Mouse (Mus musculus) neural tube, embryonic 11.5 days (tissue): Measurements from ENCODE around the gene Parp2. TPM values are rescaled to one million over a fixed set of nuclear protein-coding genes. Genes with fewer than 3 reads are reported as not detected.

Experiments
- ATAC-seq: fragments of 200-750 bp; cut with Nextera tagmentation; 2 replicates; pipeline ENCODE4 v1.8.0; 2017; ENCODE audit warnings: moderate number of reproducible peaks, mild to moderate bottlenecking, moderate TSS enrichment, moderate library complexity; ENCODE audit not compliant: insufficient read depth, low FRiP score, low TSS enrichment
- DNase-seq: peaks from one replicate; pipeline ENCODE4 v3.0.0-alpha.2; 2015; ENCODE audit warnings: low spot score
- H3K27ac ChIP-seq: fragments of 300-500 bp; sonication (generic); 2 replicates; pipeline ENCODE4 v1.5.1; 2014; ENCODE audit warnings: low read depth, mild to moderate bottlenecking, low read length
- H3K27me3 ChIP-seq: fragments of 300-500 bp; sonication (generic); 2 replicates; pipeline ENCODE4 v1.6.1; 2014; ENCODE audit warnings: mild to moderate bottlenecking, low read length, mixed read lengths; ENCODE audit not compliant: control insufficient read depth, insufficient read depth
- H3K36me3 ChIP-seq: fragments of 300-500 bp; sonication (generic); 2 replicates; pipeline ENCODE4 v1.6.1; 2014; ENCODE audit warnings: mild to moderate bottlenecking, low read length, moderate library complexity, mixed read lengths; ENCODE audit not compliant: control insufficient read depth, insufficient read depth
- H3K4me1 ChIP-seq: fragments of 300-500 bp; sonication (generic); 2 replicates; pipeline ENCODE4 v1.6.1; 2014; ENCODE audit warnings: low read length, mixed read lengths; ENCODE audit not compliant: control insufficient read depth, insufficient read depth
- H3K4me2 ChIP-seq: fragments of 300-500 bp; sonication (generic); 2 replicates; pipeline ENCODE4 v1.6.1; 2014; ENCODE audit warnings: low read depth, mild to moderate bottlenecking, moderate library complexity
- H3K4me3 ChIP-seq: fragments of 300-500 bp; sonication (generic); 2 replicates; pipeline ENCODE4 v1.5.1; 2014; ENCODE audit warnings: low read depth, low read length
- H3K9ac ChIP-seq: fragments of 300-500 bp; sonication (generic); 2 replicates; pipeline ENCODE4 v1.6.1; 2014; ENCODE audit warnings: mild to moderate bottlenecking, low read length
- H3K9me3 ChIP-seq: fragments of 300-500 bp; sonication (generic); 2 replicates; pipeline ENCODE4 v1.6.1; 2016; ENCODE audit warnings: low read length; ENCODE audit not compliant: control insufficient read depth
- WGBS: fragments of 180-500 bp; shearing (Covaris S2); extraction: QIAGEN DNeasy Blood & Tissue Kit; methylation state at CpG from one replicate; pipeline ENCODE4 v1.1.7; 2014; 5-methylcytosine and 5-hydroxymethylcytosine counted together
- polyA plus RNA-seq: library from polyadenylated mRNA; unstranded; fragments of >200 nt; fragmentation: Nextera tagmentation; extraction: Ambion mirVana; gene quantifications from 2 replicates; pipeline ENCODE4 v1.2.1, GENCODE M21; 2014

Gene Parp2
- polyA plus RNA-seq, 1 experiment from 2014 or later = 65.2 TPM

DNA sequence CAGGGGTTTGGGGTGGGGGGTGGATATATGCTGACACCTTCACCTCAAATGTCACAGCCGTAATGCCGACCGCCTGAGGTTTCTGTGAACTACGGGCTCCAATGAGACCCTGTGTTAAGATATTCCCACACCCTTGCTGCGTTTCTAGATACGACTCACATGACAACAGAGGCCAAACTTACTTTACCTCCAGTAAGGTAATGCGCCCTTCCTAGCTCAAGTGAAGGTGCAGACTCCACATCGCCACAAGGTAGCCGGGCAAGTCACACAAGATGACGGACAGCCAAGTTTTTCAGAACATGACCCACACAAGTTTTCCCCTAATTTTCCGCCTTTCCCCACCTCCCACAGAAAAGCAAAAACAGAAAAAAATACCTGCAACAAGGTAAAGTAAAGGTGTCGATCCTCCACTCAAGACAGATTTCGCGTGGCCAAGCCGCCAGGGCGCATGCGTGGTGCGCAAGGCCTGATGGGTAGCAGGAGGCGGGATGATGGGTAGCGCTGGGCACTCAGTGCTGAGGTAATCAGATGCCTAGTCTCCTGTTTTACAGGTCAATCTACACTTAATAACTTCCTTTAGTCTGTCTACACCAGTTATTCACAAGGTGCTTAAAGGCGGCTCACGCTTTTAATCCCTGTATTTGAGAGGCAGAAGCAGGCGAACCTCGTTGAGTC is 12.2 kb upstream of the Parp2 start:
- no peaks in the 10 kb centered on the region for H3K4me1 ChIP-seq
- no peak overlapping the region for H3K4me3 ChIP-seq
- no peak overlapping the region for H3K27ac ChIP-seq
- no peak for DNase-seq
- no peak overlapping the region for H3K4me2 ChIP-seq
- H3K9me3 ChIP-seq = no peaks in the 10 kb centered on the region
- no peaks in the 10 kb centered on the region for H3K36me3 ChIP-seq
- H3K9ac ChIP-seq = no peak overlapping the region
- ATAC-seq = no peak
- H3K27me3 ChIP-seq = no peaks in the 10 kb centered on the region
- WGBS = 93% methylated on average over 24 of the region's 24 CpGs

DNA sequence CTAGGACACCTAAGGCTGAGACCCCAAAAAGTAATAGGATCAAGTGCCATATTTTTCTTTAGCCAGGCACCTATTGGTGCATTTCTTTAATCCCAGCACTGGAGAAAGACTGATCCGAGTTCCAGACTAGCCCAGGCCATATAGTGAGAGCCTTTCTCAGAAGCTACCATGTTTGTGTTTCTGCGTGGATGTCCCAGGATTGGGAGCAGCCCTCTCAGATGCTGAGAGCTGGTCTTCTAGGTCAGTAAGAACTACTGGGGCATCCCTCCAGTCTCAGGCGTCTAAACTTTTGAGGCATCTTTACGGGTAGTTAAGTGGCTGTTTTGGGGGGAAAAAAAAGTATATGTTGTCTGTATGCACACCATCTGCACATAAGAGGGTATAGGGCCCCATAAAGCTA is 11.7 kb upstream of the Parp2 start:
- Histone ChIP-seq H3K4me2 (no peak overlapping the region), H3K9me3 (no peaks in the 10 kb centered on the region), H3K27ac (no peak overlapping the region), H3K4me3 (no peak overlapping the region), H3K36me3 (no peaks in the 10 kb centered on the region), H3K4me1 (no peaks in the 10 kb centered on the region), H3K27me3 (no peaks in the 10 kb centered on the region), H3K9ac (no peak overlapping the region)
- WGBS = 90% methylated on average over 4 of the region's 4 CpGs
- ATAC-seq = no peak
- DNase-seq = no peak

DNA sequence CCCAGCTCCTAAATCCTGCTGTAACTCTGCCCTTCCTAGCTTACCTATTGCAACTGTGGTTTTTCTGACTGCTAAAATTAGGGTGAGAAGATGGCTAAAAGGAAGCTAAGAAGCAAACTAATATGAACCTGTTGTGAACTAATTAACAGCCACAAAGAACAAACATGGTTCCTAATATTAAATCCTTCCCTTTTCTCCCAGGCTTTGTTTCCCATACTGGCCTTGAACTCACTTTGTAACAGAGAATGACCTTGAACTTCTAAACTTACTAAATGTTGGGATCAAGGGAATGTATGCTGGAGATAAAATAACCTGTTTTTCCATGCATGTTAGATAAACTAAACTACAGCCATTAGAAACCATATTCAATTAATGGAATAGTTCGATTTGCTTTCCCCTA is 11.2 kb upstream of the Parp2 start:
- no peaks in the 10 kb centered on the region for H3K9me3 ChIP-seq
- no peak overlapping the region for H3K9ac ChIP-seq
- DNase-seq = no peak
- ATAC-seq = no peak
- no peak overlapping the region for H3K27ac ChIP-seq
- WGBS = 84% methylated on average over 1 of the region's 1 CpGs
- H3K4me1 ChIP-seq = no peaks in the 10 kb centered on the region
- H3K36me3 ChIP-seq = no peaks in the 10 kb centered on the region
- no peak overlapping the region for H3K4me2 ChIP-seq
- no peak overlapping the region for H3K4me3 ChIP-seq
- H3K27me3 ChIP-seq = no peaks in the 10 kb centered on the region

GRCm38 (mm10) chr14:50798512-50798911 is 9.1 kb upstream of the Parp2 start:
- no peaks in the 10 kb centered on the region for H3K27me3 ChIP-seq
- no peak overlapping the region for H3K4me2 ChIP-seq
- no peak overlapping the region for H3K27ac ChIP-seq
- no peak for ATAC-seq
- no peak overlapping the region for H3K9ac ChIP-seq
- H3K9me3 ChIP-seq = no peaks in the 10 kb centered on the region
- no peak for DNase-seq
- no peaks in the 10 kb centered on the region for H3K36me3 ChIP-seq
- H3K4me1 ChIP-seq = no peaks in the 10 kb centered on the region
- no peak overlapping the region for H3K4me3 ChIP-seq
- WGBS = 66% methylated on average over 2 of the region's 2 CpGs

- H3K4me1 ChIP-seq = no peaks in the 10 kb centered on the region
- no peak overlapping the region for H3K4me2 ChIP-seq
- 5% methylated on average over 3 of the region's 3 CpGs for WGBS
- 0 out of 2 replicates have a peak, but pooled peaks have one; percentile 23 for ATAC-seq
- H3K27me3 ChIP-seq = no peaks in the 10 kb centered on the region
- no peak overlapping the region for H3K9ac ChIP-seq
- peak; percentile 61 for DNase-seq
- H3K36me3 ChIP-seq = no peaks in the 10 kb centered on the region
- no peaks in the 10 kb centered on the region for H3K9me3 ChIP-seq
- H3K27ac ChIP-seq = no peak overlapping the region
- no peak overlapping the region for H3K4me3 ChIP-seq
Observed at GRCm38 (mm10) chr14:50799502-50800259, 8.0 kb upstream of the Parp2 start.

GRCm38 (mm10) chr14:50802441-50802840 is 5.2 kb upstream of the Parp2 start:
- no peak overlapping the region for H3K27ac ChIP-seq
- ATAC-seq = no peak
- H3K27me3 ChIP-seq = no peaks in the 10 kb centered on the region
- H3K9me3 ChIP-seq = no peaks in the 10 kb centered on the region
- H3K36me3 ChIP-seq = no peaks in the 10 kb centered on the region
- no peak for DNase-seq
- no peaks in the 10 kb centered on the region for H3K4me1 ChIP-seq
- no peak overlapping the region for H3K4me2 ChIP-seq
- 83% methylated on average over 6 of the region's 6 CpGs for whole genome bisulfite sequencing
- H3K9ac ChIP-seq = no peak overlapping the region
- no peak overlapping the region for H3K4me3 ChIP-seq

DNA sequence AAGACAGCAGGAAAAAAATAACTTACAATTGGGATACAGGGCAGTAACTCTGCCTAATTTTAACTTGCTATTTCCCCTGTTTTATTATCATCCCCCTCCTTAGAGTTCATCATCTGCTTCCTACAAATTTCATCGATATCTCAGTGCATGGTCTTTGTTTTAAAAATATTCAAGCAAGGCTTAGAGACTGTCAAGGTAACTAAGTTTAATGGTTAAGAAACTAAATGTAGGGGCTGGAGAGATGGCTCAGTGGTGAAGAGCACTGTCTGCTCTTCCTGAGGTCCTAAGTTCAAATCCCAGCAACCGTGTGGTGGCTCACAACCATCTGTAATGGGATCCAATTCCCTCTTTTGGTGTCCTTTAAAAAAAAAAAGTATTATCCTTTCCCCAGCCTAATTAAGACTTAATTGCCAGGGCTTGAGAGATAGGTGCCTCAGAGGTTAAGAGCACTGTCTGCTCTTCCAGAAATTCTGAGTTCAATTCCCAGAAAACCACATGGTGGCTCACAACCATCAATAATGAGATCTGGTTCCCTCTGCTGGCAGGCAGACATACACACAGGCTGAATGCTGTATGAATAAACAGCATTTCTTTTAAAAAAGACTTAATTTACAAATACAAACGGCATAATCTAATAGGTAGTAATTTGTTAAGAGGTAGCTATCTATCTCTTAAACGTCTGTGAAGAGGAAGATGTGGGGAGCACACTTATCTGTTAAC is 4.6 kb upstream of the Parp2 start:
- no peak overlapping the region for H3K9ac ChIP-seq
- H3K9me3 ChIP-seq = no peaks in the 10 kb centered on the region
- DNase-seq (no peak), ATAC-seq (no peak)
- no peaks in the 10 kb centered on the region for H3K36me3 ChIP-seq
- WGBS = 68% methylated on average over 4 of the region's 4 CpGs
- no peak overlapping the region for H3K4me2 ChIP-seq
- no peaks in the 10 kb centered on the region for H3K4me1 ChIP-seq
- H3K27me3 ChIP-seq = no peaks in the 10 kb centered on the region
- no peak overlapping the region for H3K27ac ChIP-seq
- no peak overlapping the region for H3K4me3 ChIP-seq

DNA sequence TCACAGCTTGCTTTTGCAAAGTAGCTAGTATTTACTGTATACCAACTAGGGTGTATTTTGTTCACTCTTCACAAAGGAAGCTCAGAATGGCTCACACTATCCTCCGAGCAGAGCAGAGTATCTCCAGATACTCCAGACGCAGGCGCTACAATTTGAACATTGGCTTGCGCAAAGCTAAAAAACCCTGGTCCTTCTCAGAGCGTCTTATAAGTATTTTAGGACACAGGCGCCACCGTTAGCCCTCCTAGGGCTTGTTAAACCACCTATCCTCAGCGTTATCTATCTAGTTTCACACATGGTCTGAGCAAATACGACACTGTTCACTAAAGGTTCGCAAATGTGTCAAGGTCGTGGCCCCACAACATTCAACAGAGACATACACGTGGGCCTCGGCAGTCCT is 3.0 kb upstream of the Parp2 start:
- Histone ChIP-seq H3K36me3 (no peaks in the 10 kb centered on the region), H3K4me3 (no peak overlapping the region), H3K4me1 (no peaks in the 10 kb centered on the region), H3K4me2 (no peak overlapping the region), H3K9ac (no peak overlapping the region), H3K27ac (no peak overlapping the region), H3K27me3 (no peaks in the 10 kb centered on the region), H3K9me3 (no peaks in the 10 kb centered on the region)
- WGBS = 73% methylated on average over 13 of the region's 13 CpGs
- DNase-seq = no peak
- ATAC-seq = no peak
